Mouse (Mus musculus) right cerebral cortex, postnatal 25 days (tissue): ENCODE results near the gene Xlr3a.
"Not testable (repeated sequence)": the region's sequence is repeated elsewhere in the genome, so short reads cannot be mapped to it uniquely, and the experiment has no call there.

Experiments used
- DNase-seq: peaks from one replicate; pipeline ENCODE4 v3.0.0; 2022

Xlr3a gene

DNA sequence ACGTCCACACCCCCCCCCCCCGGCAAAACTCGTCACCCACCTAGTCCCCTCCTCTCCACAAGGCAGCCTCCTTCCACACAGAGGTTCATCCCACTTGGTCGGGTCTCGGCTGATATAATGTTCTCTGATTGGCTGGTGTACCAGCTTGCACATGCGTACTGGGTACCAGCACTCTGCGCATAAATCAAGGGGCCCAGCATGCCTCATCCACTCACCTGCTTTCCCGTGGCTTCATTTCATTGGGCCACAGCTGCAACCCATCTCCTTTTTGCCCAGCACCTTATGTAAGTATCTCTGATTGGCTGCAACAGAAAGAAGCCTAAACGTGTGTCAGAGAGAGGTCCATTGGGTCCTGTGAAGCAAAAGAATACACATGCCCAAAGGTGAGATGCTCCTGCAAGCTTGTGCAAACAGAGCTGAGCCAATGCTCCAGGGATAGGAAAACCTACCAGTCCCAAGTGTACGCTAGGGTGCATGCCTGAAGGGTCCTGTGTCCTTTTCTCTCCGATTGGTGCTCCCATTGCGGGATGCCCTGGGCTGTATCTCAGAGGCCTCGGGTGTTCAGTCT is at the start of gene Xlr3a:
Xlr3a (minus strand) TSS at position 155 of the 568 bp plus-strand sequence.
- not testable (repeated sequence) for DNase-seq

DNA sequence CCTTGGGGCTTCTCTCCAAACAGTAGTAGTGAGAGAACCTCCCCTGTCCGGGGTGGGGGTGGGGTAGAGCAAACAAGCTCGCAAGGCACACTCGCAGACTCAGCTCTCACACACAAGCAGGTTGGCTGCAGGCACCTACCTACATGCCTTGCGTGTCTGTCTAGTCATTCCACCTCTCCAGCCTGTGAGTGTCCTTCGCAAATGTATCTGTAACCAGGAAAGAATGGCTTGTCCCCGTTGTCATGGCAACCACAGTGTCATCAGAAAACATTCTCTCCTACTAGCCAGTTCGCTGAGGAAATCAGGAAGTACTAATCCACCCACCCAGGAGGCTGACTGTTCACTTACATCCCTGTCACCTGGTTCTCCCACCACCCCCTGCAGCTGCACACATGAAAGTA is 46.3 kb upstream of the Xlr3a start:
- DNase-seq: not testable (repeated sequence)

GRCm38 (mm10) chrX:73122859-73123829 is 26.2 kb upstream of the Xlr3a start:
- DNase-seq: not testable (repeated sequence)

DNA sequence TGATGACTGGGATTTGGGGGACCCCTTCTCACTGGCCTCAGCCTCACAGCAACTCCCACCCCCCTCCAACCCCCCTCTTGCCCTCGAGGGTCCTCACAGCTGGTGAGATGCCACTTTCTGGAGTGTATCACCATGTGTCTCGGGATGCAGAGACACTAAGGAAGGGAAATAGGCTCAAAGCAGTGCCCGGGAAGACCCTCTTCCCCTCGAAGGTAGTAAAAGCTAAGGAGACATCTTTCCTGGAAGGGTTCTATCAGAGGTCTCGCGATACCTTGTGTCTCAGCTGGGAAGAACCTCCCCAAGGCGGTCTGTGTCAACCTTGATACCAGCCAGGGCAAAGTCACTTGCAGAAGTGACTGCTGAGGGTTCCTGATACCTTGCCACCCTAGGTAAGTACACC is 19.9 kb upstream of the Xlr3a start, which contains the start of gene Gm14685:
Gm14685 (plus strand) TSS at position 301 of the 400 bp plus-strand sequence.
- DNase-seq: not testable (repeated sequence)

- DNase-seq: not testable (repeated sequence)
These were observed 14.4 kb downstream of the Xlr3a start, which contains the start of gene Xlr4a for GRCm38 (mm10) chrX:73082267-73083055. TSS of gene Xlr4a (minus strand) at chrX:73082478.

DNA sequence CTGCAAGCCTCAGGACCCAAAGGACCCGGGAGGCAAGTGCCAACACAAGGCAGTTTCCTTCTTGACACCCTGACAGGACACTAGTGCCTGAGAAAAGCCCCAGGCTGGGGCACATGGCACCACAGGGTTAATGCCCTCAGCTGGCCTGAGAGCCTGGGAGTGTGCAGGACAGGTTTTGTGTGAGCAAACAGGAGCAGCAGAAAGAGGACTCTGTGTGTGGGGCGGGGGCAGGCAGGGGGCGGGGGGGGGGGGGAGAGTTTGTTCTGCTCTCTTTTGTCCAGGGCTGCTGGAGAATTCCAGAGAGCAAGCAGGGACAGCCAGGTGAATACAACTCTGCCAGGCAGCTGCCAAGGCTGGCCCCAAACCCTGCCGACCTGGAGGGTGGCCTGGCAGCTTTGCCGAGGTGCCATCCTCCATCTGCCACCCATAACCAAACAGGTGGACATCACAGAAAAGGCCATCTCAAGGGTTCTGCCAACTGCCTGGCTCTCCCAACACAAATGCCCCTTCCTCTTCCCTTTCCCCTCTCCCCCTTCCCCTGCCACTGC is 30.1 kb downstream of the Xlr3a start:
- DNase-seq: not testable (repeated sequence)

DNA sequence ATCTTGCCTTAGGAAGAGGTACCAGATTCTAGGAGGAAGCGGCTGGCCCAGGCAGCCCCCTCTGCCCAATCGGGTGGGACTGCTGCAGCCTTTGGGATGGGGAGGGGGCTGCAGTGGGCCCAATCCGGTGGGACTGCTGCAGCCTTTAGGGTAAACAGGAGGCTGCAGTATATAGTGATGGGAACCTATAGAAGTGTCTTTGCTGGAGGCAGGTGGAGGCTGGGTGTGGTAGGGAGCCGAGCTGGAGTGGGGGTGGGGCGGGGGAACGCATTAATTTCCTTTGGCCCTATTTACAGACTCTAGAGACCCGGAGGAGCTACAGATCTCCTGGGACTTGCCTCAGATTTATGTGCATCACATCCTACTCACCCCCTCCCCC is 32.5 kb downstream of the Xlr3a start, which contains the start of gene Pnma3:
Pnma3 (plus strand) TSS at position 373 of the 379 bp plus-strand sequence.
- no peak for DNase-seq

GRCm38 (mm10) chrX:73063512-73064414 is 33.1 kb downstream of the Xlr3a start:
- peak; percentile 42 for DNase-seq

DNA sequence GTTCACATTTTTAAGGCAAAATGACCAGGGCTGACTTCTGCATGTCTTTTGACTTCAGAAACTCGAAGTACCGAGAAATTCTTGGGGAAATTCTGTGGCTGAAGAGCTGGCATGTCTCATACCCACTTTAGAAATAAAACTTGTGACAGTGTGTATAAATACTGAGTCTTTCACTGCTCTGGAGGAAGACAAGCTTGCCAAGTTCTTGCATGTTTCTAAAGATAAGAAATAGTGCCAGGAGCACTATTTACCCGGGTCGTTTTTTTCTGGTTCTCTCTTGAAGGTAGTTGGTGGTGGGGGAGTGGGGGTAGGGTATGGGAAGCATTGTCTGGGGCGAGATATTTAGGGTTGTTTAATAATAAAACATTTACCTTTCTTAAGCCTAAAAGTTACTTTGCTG is 34.6 kb downstream of the Xlr3a start:
- no peak for DNase-seq

- DNase-seq: no peak
These were observed 35.4 kb downstream of the Xlr3a start for GRCm38 (mm10) chrX:73061528-73061927.

DNA sequence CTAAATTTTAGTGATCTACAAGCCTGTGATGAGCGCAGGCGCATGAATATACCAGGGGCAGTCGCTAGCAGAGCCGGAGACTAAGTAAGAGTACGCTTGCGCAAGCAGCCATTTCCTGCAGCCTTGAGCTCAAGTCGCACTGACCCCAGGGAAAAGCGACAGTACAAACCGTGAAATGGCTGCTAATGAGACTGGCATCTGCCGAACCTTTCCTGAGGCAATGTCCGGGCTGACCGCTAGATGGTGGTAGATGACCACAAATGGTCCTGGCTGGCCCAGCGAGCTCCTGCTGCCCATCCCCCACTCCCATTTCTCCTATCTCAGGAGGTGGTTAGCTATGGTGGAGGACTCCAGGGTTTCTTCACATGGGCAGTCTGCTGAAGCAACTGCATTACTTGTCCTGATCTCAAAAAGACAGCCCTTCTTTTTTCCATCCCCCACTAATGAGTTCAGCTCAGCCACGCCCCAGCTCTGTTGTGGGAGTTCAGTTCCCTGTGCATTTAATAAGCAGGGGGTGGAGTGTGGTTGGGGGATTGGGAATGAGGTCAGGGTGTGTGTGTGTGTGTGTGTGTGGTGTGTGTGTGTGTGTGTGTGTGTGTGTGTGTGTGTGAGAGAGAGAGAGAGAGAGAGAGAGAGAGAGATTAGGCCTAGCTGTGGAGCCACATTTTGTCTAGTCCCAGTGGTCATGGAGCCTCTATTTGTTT is 42.9 kb downstream of the Xlr3a start:
- DNase-seq: peak; percentile 88

DNA sequence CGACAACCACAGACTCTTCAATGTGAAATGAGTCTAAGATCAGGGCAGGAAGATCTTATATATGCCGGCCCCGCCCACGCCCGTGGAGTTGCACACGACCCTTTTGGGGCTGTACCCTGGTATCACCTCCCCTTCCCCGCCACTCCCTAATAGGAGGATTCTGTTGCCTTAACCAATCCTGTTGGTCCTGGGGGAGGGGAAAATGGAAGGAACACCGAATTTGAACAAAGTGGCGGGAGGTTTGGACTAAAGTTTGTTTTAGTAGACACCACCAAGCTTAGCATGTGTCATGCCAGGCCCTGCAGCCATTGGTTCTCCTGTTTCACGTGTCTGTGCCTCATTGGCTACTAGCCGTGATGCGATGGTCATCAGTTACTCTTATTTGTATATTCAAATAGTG is 57.2 kb downstream of the Xlr3a start:
- DNase-seq: no peak

GRCm38 (mm10) chrX:73038831-73039230 is 58.1 kb downstream of the Xlr3a start:
- no peak for DNase-seq

DNA sequence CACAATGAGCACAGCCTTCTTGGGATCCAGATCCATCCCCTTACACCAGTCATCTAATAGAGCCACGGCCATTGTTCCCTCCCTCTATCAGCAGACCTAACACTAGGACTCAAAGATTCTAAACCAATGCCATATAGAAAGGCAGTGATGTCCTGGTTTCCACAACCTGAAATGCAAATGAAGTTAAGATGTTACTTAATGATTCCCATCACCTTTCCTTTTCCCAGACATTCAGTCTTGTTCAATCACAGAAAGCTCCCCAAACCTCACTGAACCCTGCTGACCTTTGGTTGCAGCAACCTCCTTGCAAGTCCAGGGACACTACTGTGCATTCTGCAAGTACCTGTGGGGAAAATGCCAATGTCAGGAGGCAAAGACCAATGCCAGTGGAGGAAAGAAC is 59.9 kb downstream of the Xlr3a start, which contains the start of gene Pnma5:
Pnma5 (minus strand) TSS at position 101 of the 400 bp plus-strand sequence.
- DNase-seq: no peak
